Mouse (Mus musculus) cerebellum, adult 2 months (tissue): Measurements from ENCODE around the gene Tuba3a.

Experiments used
- CTCF ChIP-seq: fragments of 200-500 bp; IDR thresholded peaks from 2 replicates; pipeline ENCODE4 v1.5.1; 2011; ENCODE audit warnings: low read depth, mild to moderate bottlenecking, control low read depth, low read length, moderate library complexity, borderline replicate concordance; ENCODE audit not compliant: insufficient read depth
- POLR2A ChIP-seq: fragments of 200-500 bp; IDR thresholded peaks from 2 replicates; pipeline ENCODE4 v1.6.1; 2011; ENCODE audit warnings: low read length, control low read depth, borderline replicate concordance; ENCODE audit not compliant: insufficient read depth

GRCm38 (mm10) chr6:125334356-125334755 lies 48.5 kb upstream of the Tuba3a start:
- TF ChIP-seq CTCF (no peak), POLR2A (no peak)
